Mouse (Mus musculus) retina, adult 2 months (tissue): ENCODE results near the gene Slc9b2.

Source experiments
- DNase-seq: peaks from one replicate; pipeline ENCODE4 v3.0.0-alpha.2; 2012; ENCODE audit warnings: low read depth, low spot score

Gene Slc9b2

DNA sequence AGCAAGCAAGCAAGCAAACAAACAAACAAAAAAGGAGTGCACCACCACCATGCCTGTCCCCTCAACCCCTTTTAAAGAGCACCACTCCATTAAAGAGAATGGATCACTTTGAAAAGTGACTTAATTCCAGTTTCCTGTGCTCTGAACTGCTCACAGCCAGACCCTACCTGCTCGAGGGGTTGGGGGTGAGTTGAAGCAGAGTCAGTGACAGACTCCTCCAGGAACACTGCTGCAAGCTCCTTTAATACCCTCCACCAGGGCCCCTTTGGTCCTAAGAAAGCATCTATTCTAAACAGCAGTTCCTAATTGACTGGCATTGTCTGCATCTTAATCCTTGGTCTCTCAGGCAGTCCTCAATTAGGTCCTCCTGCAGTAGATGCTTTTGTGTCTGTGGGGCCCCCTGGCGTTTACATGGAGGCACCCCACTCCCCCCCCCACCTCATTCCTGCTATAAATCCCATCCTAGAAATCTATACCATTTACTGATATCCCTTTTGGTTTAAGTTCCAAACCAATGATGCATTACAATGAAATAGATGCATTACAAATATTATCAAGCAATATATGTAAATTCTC is 5.5 kb downstream of the Slc9b2 start:
- DNase-seq: no peak

DNA sequence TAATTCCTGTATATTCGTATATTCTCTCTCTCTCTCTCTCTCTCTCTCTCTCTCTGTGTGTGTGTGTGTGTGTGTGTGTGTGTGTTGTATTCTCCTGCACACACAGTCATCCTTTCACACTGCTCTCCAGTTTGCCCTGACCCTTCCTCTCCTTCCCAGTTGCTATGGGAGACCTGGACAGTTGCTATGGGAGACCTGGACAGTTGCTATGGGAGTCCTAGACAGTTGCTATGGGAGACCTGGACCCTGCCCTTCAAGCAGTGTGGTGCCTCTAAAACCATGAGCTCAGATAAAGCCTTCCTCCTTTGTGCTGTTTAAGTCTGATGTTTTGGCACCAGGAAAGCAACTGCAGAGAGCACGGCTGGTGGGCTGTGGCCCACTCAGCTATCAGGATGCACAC is 6.2 kb downstream of the Slc9b2 start:
- DNase-seq: no peak

DNA sequence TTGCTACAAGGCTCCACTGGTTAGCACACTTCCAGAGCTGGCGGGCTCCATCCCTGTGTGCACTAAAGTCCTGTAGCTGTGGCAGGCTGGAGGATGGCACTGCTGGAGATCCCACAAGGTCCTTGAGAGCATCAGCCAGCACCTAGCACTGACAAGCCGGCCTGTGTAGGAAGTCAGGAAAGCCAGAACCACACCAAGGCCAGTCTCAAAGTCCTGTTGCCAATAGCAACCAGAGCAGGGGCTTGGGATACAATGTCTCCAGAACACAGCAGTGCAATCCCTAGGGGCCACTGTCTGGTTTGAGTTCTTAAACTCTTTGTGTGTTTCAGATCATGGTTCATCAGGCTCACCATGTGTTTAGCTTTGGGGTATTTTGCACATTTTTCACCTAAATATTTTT is 7.3 kb downstream of the Slc9b2 start:
- DNase-seq: no peak

DNA sequence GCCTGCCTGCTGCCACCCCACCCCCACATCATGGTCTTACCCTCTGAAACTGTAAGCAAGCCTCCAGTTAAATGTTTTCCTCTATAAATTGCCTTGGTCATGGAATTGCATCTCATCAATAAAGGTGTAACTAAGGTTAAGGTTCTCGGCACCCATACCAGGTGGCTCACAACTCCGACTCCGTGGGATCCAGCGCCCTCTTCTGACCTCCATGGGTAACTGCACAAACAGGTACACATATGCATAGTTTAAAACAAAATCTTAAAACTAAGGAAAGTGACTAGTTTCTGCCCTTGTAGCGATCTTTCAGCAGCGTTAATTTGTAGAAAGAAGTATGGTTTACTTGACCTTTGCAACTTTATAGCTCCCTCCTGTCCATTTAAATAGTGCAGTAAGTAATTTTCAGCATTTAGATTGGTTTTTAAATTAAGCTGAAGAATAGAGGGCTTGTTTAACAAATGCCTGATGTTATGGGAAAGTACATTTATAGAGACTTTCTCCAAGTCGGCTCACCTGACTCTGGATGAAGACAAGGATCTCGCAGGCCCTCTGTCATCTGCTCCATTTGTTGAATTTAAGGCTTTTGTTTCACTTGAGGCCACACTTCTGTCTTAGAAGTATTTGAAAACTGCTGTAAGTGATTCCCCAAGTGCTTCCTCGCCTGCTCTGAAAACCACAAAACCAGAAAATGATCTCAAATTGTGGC is 8.4 kb downstream of the Slc9b2 start:
- DNase-seq: no peak

DNA sequence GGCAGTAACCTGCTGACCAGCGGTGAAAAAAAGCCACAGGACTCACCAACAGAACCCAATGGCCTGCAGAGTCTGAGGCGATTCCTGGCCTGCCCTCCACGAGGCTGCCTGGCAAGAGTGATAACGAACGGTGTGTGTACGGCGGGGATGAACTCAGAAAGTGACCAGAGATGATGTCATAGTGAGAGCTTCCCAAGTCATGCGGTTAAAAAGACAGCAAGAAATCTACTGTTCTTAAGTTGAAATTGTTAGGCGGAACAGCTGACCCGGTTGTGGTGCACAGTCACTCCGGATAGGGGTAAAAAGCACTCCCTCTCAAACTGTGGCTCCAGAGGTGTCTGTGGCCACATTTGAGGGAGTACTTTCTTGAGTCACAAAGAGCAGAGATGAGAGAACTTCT is 10.8 kb downstream of the Slc9b2 start:
- DNase-seq: no peak

DNA sequence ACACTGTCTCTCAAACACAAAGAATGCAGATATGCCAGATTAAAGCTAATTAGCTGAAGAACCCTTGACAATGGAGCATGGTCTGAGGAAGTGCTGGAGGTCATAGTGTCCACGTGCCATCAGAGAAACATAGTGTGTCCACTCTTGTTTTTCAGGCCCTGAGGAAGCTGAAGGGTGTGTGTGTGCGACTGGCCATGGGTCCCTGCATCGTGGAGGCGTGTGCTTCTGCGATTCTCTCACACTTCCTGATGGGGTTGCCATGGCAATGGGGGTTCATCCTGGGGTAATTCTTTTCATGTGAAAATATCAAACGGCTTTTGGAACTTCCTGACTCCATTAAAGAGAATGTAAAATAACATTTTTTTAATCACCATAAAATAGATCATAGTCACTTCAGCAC is 16.9 kb downstream of the Slc9b2 start:
- no peak for DNase-seq

DNA sequence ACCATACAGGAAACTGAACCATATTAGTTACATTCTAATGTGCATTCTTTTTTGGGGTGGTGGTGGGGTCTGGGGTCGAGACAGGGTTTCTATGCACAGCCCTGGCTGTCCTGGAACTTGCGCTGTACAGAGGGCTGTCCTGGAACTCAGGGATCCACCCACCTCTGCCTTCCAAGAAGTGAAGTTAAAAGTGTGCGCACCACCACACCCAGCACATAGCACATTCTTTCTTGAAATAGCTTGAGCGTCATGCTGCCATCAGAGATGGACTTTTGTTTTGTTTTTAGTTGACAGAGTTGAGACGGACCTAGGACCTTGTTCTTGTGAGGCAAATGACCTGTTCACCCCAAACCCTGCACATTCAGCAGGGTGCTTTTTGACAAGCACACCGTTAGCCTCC is 19.7 kb downstream of the Slc9b2 start:
- DNase-seq: no peak

DNA sequence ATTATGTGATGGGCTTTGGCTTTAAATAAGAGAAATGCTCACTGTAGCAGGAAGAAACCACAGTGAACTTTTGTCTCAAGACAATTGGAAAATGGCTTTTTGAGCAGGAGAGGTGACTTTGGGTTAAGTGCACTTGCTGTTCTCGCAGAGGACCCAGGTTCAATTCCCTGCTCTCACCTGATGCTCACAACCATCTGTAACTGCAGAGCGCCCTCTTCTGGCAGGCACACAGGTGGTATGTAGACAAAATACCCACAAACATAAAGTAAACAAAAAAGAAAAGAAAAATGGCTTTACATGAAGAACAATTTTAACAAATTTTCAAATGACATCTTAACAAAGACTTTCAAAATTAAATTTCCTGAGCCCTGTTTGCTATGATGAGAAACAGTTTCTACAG is 20.1 kb downstream of the Slc9b2 start:
- DNase-seq: no peak

DNA sequence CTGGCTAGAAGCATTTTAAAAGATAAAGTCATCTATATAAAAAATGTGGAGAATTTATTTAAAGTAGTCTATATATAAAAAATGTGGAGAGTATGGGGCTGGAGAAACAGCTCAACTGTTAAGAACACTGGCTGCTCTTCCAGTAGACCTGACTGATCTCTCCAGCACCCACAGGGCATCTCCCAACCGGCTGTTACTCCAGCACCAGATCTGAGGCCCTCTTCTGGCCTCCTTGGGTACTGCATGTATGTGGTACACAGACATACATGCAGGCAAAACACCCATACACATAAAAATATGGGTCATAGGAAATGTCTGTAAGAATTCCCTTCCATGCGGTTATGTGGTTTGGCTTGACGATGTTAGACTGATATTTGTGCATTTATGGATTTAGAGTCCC is 21.1 kb downstream of the Slc9b2 start:
- DNase-seq: peak; percentile 3

DNA sequence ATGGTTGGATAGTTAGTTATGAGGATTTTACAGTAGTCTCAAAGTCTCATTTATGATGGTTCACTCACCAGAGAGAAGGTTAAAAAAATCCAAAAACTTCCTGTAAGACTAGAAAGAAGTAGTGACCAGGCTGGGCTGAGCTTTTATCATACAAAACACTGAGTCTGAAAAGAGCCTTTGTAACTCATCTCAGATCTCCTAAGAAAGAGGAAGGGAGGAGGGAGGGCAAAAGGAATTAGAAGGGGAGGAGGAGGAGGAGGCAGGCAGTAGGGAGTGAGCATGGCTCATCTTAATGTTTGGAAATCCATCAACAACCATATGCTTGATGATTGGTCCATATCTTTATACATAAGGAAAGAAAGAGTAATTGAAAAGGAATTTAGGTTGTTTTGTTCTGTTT is 25.2 kb downstream of the Slc9b2 start:
- no peak for DNase-seq

DNA sequence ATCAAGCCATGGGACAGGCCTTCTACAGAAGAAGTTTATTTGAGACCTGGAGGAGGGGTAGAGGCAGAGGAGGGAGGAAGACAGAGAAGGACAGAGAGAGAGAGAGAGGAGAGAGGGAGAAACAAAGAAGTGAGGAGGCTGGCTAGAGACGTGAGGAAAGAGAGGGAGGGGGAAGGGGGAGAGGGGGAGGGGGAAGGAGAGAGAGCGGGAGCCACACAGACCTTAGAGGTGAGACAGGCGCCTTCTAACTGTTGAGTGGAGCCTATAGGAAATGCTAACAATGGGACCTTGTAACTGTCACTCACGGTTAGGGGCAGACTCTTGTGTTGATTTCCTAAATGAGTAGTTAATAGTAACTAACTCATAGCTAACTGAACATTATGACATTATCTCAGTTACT is 26.3 kb downstream of the Slc9b2 start:
- DNase-seq: no peak

DNA sequence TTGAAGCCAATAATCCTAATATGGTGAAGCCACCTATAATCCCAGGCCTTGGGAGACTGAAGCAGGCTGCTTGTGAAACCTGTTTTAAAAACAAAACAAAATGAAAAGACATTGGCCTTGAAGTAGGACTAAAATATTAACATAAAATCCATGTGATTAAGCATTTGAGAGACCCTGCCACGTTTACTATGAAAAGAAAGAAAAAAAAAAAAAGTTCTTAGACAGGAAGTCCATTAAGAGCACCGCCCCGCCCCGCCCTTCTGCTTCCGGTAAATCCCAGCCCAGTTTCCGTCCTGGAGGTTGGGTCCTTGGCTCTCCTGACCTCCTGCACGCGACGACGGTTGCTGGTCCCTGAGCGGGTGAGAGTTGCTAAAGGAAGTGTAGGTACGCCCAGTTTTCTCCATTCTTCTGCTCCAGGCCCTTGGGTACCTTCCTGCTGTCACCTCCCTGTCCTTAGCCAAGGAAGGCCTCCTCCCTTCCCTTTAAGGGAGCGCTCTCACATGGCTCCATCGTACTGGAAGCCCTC is 40.3 kb downstream of the Slc9b2 start, which contains the start of gene Slc9b1:
Gene Slc9b1, plus strand, starts transcription at position 291 of the 526 bp plus-strand sequence.
- DNase-seq: no peak

DNA sequence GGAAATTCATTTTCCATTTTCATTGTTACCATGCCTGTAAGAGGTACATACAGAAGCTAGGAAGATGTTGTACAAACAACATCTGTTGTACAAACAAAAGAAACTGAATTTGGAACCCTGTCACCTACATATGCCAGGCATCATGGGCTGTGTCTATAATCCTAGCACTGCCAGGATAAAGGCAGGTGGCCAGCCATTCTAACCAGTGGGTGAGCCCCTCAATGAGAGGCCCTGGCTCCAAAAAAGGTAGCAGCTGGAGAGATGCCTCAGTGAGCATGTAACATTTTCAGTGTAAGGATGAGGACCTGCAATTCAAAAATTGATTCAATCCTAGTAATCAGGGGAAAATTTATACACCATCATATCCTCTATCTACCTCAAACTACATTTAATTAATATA is 41.5 kb downstream of the Slc9b2 start:
- DNase-seq: no peak

DNA sequence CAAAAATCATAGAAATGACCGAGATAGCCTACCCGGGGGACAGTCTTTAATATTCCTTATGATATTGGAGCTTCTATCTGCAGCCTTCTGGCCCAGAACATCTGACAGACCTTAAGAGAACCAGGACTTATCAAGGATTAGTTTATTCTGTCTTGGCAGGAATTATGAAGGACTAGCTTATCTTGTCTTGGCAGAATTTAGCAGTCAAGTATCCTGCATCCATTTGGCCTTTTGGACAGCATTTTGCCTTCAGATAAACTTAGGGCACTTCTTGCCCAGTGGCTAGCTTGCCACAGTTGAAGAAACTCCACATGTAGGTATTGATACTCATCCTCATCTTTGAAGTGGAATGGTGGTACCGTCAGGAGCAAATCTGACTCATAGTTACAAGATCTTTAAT is 44.4 kb downstream of the Slc9b2 start:
- DNase-seq: no peak

DNA sequence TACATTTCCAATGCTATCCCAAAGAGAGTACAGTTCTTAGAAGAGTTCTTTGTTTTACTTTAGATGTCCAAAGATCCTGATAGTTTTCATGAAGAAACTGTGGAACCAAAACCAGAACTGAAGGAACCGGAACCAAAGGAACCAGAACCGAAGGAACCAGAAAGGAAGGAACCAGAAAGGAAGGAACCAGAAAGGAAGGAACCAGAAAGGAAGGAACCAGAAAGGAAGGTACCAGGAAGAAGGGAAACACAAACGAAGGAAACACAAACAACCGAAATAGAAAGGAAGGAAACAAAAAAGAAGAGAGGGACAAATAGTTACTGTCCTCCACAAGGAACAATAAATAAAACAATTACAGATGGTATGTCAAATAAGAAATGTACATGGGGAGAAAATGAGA is 49.9 kb downstream of the Slc9b2 start:
- DNase-seq: no peak

DNA sequence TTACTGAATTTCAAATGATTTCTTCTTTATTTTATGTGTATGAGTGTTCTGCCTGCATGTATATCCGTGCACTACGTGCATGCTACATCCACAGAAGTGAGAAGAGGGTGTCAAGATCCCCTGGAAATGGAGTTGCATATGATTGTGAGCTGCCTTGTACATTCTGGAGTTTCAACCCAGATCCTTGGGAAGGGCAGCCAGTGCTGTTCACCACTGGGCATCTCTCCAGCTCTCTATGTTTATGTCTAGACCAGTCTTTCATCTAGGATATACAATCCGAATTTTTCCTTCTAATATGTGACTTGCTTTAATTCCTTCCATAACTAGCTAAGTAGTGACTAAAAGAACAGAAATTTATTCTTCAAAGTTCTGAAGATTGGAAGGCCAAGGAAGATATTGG is 68.3 kb downstream of the Slc9b2 start:
- no peak for DNase-seq

DNA sequence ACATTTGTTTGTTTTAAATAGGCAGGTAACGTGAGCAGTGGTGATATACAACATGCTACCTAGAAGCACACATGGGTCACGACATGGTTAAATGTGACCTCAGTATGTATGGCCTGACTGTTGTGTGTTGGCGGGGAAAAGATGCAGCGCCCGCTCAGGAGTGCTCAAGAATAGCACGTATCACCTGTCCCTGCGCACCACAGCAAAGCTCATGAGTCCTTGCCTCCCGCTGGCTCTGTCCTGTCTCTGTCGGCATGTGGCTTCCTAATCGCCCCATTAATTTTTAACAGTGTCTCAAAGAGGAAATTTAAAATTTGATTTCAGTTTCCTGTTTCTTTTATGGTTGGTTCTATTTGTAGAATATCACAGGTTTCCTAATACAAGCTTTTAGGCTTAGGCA is 69.9 kb downstream of the Slc9b2 start:
- no peak for DNase-seq

DNA sequence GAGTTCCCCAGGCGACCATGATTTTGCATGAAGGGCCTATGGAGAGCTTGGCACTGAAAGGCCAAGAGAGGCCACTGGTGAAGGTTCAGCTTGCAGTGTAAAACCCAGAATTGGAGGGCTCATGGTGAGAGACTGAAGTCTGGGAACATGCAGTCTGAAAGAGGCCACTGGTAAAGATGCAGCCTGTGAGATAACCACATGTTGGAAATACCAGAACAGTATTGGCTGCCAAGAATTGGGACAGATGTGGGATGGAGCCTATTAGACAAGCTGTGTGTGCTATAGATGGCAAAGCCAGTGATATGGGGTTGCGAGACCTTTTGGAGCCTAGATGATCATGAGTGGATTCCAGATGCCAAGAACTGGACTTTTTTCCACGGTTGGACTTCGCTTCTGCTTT is 72.4 kb downstream of the Slc9b2 start:
- no peak for DNase-seq

DNA sequence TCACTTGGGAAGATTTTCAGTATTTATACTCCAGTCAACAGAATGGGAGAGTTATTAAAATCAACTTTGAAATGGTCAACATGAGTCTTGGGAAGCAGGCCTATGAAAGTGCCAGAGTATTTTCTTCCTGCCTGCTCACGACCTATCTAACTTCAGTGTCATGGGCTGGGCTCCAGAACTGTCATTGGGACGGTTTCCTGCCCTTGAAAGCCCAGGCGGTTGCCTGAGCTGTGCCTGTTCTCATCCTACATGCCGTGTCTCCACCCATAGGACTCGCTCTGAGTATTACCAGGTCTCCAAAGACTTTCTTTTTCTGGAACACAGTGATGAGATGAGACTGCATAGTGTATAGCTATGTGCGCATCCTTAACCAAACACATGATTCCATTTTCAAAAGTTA is 85.7 kb downstream of the Slc9b2 start:
- DNase-seq: no peak
